Mouse (Mus musculus): ENCODE data around the gene Bdh1. TPM values are rescaled to one million over a fixed set of nuclear protein-coding genes. Genes with fewer than 3 reads are reported as not detected.

The Bdh1 gene
- polyA plus RNA-seq, 1 experiment from 2014 or later, result 208 TPM

DNA sequence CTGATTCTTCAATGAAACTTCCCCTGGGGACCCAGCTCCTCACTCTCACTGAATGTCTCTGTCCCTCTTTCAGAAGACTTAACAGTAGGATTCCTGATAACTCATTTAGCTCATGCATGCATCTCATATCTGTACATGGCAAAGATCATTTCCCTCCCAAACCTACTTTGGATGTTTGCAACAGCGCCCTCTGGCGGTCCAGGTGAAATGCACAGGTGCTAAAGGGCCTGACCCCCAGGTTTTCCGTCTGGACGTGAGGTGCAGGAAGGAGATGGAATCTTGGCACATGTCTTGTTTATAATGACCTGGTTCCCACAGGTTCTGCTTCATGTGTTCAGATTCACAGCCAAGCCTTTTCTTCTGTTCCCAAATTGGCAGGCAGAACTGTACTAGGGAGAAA is 3.4 kb downstream of the Bdh1 start:
- peaks cover 28% of the 10 kb centered on the region for H3K4me1 ChIP-seq (ENCODE audit: insufficient read depth)

DNA sequence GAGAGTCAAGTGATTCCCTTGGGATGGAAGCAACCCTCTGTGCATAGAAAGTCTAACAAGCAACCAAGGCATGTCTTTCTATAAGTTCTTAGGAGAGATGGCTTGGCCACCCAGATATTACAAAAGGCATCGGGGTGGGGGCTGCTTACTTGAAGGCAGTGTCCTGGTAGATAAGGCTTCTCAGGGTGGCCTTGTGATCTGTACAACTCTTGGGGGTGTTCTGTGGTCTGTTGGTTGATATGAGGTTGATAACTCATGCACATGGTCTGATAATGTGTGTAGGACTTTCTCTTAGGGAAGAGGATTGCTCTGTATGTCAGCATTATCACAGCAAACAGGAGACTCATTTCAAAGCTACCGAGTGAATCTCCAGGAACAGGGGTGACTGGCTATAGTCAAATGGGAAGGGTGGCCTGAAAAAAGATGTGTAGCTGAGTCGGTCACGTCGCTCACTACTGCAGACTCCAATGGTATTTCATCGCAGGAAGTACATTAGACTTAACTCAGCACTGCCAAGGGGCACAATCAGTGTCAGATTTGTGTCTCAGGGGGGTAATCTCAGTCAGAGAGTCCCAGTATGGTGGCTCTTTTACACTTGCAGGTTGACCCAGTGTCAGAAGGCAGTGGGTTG is 4.5 kb downstream of the Bdh1 start:
- H3K4me1 ChIP-seq (ENCODE audit: insufficient read depth), result peaks cover 28% of the 10 kb centered on the region
- no peak overlapping the region for H3K4me2 ChIP-seq (ENCODE audit: low read depth, low read length)
- DNase-seq (no peak), ATAC-seq (no peak)
- no peaks in the 10 kb centered on the region for H3K36me3 ChIP-seq (replicated peaks; ENCODE audit: insufficient read depth, low read length)
- TF ChIP-seq EP300 (IDR thresholded peaks at IDR 0.05; ENCODE audit: low read depth) (peak; percentile 55), CTCF (IDR thresholded peaks at IDR 0.05; ENCODE audit: low read depth) (no peak)
- H3K9ac ChIP-seq (replicated peaks), result no peak overlapping the region
- no peaks in the 10 kb centered on the region for H3K9me3 ChIP-seq (ENCODE audit: low read length)
- no peak overlapping the region for H3K27ac ChIP-seq (ENCODE audit: low read depth)
- WGBS (ENCODE audit: insufficient replicate concordance), result 48% methylated on average over 6 of the region's 6 CpGs
- H3K27me3 ChIP-seq (ENCODE audit: insufficient read depth, low read length), result peaks cover 10% of the 10 kb centered on the region
- no peak overlapping the region for H3K4me3 ChIP-seq (ENCODE audit: low read depth, low read length)

More for the DNA sequence above, 3.4 kb downstream of the Bdh1 start:
- H3K27me3 ChIP-seq (ENCODE audit: insufficient read depth, low read length), result peaks cover 10% of the 10 kb centered on the region
- TF ChIP-seq EP300 (IDR thresholded peaks at IDR 0.05; ENCODE audit: low read depth) (no peak), CTCF (IDR thresholded peaks at IDR 0.05; ENCODE audit: low read depth) (peak; percentile 95)
- no peaks in the 10 kb centered on the region for H3K36me3 ChIP-seq (replicated peaks; ENCODE audit: insufficient read depth, low read length)
- H3K27ac ChIP-seq (ENCODE audit: low read depth), result 0 out of 2 replicates have a peak overlapping the region, but pooled peaks have one; percentile 3
- no peak overlapping the region for H3K9ac ChIP-seq (replicated peaks)
- H3K9me3 ChIP-seq (ENCODE audit: low read length), result no peaks in the 10 kb centered on the region
- H3K4me3 ChIP-seq (ENCODE audit: low read depth, low read length), result no peak overlapping the region
- H3K4me2 ChIP-seq (ENCODE audit: low read depth, low read length), result peak overlapping the region; percentile 51
- ATAC-seq, result no peak
- DNase-seq, result peak; percentile 87
- WGBS (ENCODE audit: insufficient replicate concordance), result under 1% methylated on average over 4 of the region's 4 CpGs

DNA sequence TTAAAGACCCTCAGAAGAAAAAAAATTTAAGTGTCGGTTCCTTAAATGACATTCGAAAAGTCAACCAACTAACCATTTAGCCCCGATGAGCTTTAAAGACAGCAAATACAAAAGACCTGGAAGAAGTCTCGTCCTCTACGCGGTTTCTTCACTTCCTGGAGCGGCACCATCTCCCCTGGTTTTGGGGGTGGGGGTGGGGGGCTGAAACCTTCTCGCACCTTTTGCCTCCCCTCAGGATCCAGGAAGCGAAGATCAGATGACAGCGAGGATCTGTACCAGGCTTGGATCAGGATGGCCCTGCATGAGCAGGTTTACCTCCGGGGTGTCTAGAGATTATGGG is 6.2 kb downstream of the Bdh1 start:
- WGBS (ENCODE audit: insufficient replicate concordance), result 10% methylated on average over 11 of the region's 11 CpGs
- Histone ChIP-seq H3K9ac (replicated peaks) (peak overlapping the region; percentile 59; the same call in 1 of the 2 replicates), H3K27me3 (ENCODE audit: insufficient read depth, low read length) (peaks cover 10% of the 10 kb centered on the region), H3K4me2 (ENCODE audit: low read depth, low read length) (peak overlapping the region; percentile 90), H3K9me3 (ENCODE audit: low read length) (no peaks in the 10 kb centered on the region), H3K36me3 (replicated peaks; ENCODE audit: insufficient read depth, low read length) (no peaks in the 10 kb centered on the region), H3K4me1 (ENCODE audit: insufficient read depth) (peaks cover 33% of the 10 kb centered on the region), H3K4me3 (ENCODE audit: low read depth, low read length) (peak overlapping the region; percentile 58), H3K27ac (ENCODE audit: low read depth) (no peak overlapping the region)
- DNase-seq (no peak), ATAC-seq (no peak)
- TF ChIP-seq CTCF (IDR thresholded peaks at IDR 0.05; ENCODE audit: low read depth), result no peak
- no peak for TF ChIP-seq EP300 (IDR thresholded peaks at IDR 0.05; ENCODE audit: low read depth)

DNA sequence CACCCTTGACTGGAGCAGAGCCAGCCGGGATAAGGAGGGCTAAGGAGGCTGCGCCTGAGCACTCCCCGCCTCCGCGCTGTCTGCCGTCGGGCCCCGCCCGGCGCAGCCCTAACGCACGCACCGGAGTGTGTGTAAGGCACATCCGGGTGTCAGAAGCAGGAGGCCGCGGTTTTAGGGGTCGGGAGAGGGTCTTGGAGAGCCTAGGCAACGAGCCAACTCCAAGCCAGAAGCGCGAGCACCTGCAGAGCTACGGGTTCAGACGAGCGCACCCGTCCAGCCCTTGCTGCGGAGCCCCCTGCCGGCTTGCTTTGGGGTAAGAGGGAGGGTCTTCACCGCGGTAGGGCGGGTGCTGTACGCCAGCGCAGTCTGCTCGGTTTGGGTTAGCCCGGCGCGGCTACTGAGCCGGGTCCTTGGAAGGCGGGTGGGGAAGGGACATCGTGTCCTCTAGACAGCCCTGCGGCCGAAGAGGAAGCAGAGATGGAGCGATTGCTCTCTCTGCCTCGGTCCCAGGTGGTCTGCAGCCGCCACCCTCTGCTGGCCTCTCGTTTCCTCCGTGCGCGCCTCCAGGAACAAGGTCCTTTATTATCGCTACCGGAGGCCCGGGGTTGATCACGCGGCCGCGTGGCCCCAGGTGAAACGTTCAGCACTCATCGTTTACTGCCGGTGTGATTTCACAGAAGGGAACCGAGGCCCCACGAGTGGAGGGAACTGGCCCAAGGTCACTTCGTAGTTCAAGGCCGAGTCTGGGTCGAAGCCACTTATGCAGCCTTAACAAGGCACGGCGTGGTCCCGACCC is 6.8 kb downstream of the Bdh1 start:
- WGBS (ENCODE audit: insufficient replicate concordance), result 5% methylated on average over 64 of the region's 65 CpGs
- peak overlapping the region; percentile 59 for H3K9ac ChIP-seq (replicated peaks)
- H3K36me3 ChIP-seq (replicated peaks; ENCODE audit: insufficient read depth, low read length), result no peaks in the 10 kb centered on the region
- H3K4me2 ChIP-seq (ENCODE audit: low read depth, low read length), result peak overlapping the region; percentile 90
- H3K27ac ChIP-seq (ENCODE audit: low read depth), result no peak overlapping the region
- H3K9me3 ChIP-seq (ENCODE audit: low read length), result no peaks in the 10 kb centered on the region
- DNase-seq, result peak; percentile 59
- peaks cover 36% of the 10 kb centered on the region for H3K4me1 ChIP-seq (ENCODE audit: insufficient read depth)
- peak; percentile 23; the same call in 1 of the 2 replicates for ATAC-seq
- 0 out of 2 replicates have a peak, but pooled peaks have one; percentile 5 for TF ChIP-seq CTCF (IDR thresholded peaks at IDR 0.05; ENCODE audit: low read depth)
- no peak for TF ChIP-seq EP300 (IDR thresholded peaks at IDR 0.05; ENCODE audit: low read depth)
- H3K27me3 ChIP-seq (ENCODE audit: insufficient read depth, low read length), result peaks cover 10% of the 10 kb centered on the region
- H3K4me3 ChIP-seq (ENCODE audit: low read depth, low read length), result peak overlapping the region; percentile 58

DNA sequence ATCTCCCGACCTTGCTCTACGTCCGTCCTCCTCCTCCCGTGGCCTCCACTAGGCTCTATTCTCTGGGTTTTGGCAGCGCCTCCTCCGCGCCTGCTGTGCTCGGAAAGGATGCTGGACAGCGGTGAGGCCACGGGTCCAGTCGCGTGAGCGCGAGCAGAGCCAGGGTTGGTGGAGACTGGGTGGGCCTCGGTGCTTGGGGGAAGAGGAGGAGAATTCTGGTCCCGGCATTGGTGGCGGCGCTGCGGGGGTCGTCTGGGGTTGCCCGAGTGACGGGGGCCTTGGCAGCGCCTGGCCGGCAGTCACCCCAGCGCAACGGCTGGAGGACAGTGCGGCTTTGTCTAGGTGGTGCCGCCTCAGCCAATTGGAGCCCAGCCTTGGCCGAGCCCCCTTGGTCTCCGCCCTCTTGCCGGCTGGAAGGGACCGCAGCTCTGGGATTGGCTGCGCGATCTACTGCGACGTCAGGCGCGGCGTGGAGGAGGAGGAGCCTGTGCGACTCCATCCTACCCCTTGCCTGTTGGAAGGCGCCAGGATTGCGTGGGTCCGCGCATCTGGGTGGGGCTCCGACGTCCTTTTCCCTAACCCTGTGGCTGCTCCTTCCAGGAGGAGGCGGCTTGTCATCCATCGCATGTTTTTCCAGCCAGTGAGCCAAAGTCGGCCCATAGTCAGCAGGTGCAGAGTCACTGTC is 7.5 kb downstream of the Bdh1 start:
- H3K4me1 ChIP-seq (ENCODE audit: insufficient read depth), result peaks cover 37% of the 10 kb centered on the region
- peaks cover 10% of the 10 kb centered on the region for H3K27me3 ChIP-seq (ENCODE audit: insufficient read depth, low read length)
- no peaks in the 10 kb centered on the region for H3K36me3 ChIP-seq (replicated peaks; ENCODE audit: insufficient read depth, low read length)
- TF ChIP-seq EP300 (IDR thresholded peaks at IDR 0.05; ENCODE audit: low read depth) (no peak), CTCF (IDR thresholded peaks at IDR 0.05; ENCODE audit: low read depth) (no peak)
- DNase-seq (peak; percentile 86), ATAC-seq (peak; percentile 91)
- peak overlapping the region; percentile 58 for H3K4me3 ChIP-seq (ENCODE audit: low read depth, low read length)
- peak overlapping the region; percentile 59 for H3K9ac ChIP-seq (replicated peaks)
- peak overlapping the region; percentile 90 for H3K4me2 ChIP-seq (ENCODE audit: low read depth, low read length)
- WGBS (ENCODE audit: insufficient replicate concordance), result 4% methylated on average over 48 of the region's 49 CpGs
- H3K9me3 ChIP-seq (ENCODE audit: low read length), result no peaks in the 10 kb centered on the region
- no peak overlapping the region for H3K27ac ChIP-seq (ENCODE audit: low read depth)
